Mouse (Mus musculus): Measurements from ENCODE around the gene Teddm2. TPM values are rescaled to one million over a fixed set of nuclear protein-coding genes. Genes with fewer than 3 reads are reported as not detected.

The Teddm2 gene
- total and polyA plus RNA-seq, 3 experiments: 0.08 to 0.22 TPM; not detected in 1

- Histone ChIP-seq H3K9me3 (replicated peaks; ENCODE audit: insufficient read depth, low read length) (no peaks in the 10 kb centered on the region), H3K27ac (ENCODE audit: control insufficient read depth, low read depth, low read length) (no peak overlapping the region), H3K79me2 (ENCODE audit: control insufficient read depth, insufficient read depth, low read length, poor library complexity) (no peaks in the 10 kb centered on the region), H3K36me3 (ENCODE audit: control insufficient read depth in 1 of 2, insufficient read depth in 2 of 2, low read length in 2 of 2) (no peaks in the 10 kb centered on the region), H3K4me3 (ENCODE audit: control insufficient read depth in 1 of 2, insufficient read depth in 1 of 2, low read depth in 2 of 2, low read length in 2 of 2) (no peak overlapping the region), H3K4me1 (ENCODE audit: control insufficient read depth in 1 of 2, insufficient read depth in 2 of 2, low read length in 2 of 2) (no peaks in the 10 kb centered on the region), H3K9ac (ENCODE audit: control insufficient read depth, low read depth, low read length, poor library complexity, severe bottlenecking) (no peak overlapping the region), H3K27me3 (ENCODE audit: control insufficient read depth in 1 of 2, insufficient read depth in 2 of 2, low read length in 2 of 2) (peaks cover 0 to 3% of the 10 kb centered on the region in 2 experiments; a peak in 3 of 4 replicates)
- TF ChIP-seq CHD1 (IDR thresholded peaks at IDR 0.05; ENCODE audit: low read depth, low read length) (no peak), MAX (IDR thresholded peaks at IDR 0.05; ENCODE audit: low read length) (no peak), JUND (IDR thresholded peaks at IDR 0.05; ENCODE audit: low read depth, low read length) (no peak), CTCF (IDR thresholded peaks at IDR 0.05 in 2 of 3, conservative IDR thresholded peaks at IDR 0.05 in 1 of 3; ENCODE audit: control insufficient read depth in 1 of 3, insufficient read depth in 1 of 3, low read depth in 2 of 3, low read length in 3 of 3, poor library complexity in 1 of 3, severe bottlenecking in 1 of 3) (no peak), MEF2A (IDR thresholded peaks at IDR 0.05; ENCODE audit: extremely low read depth, insufficient replicate concordance, low read depth, low read length, poor library complexity, severe bottlenecking) (no peak)
- no peak for DNase-seq (ENCODE audit: low read depth, low spot score)
Measured at GRCm38 (mm10) chr1:153814278-153814677, 85.8 kb downstream of the Teddm2 start.

GRCm38 (mm10) chr1:153807390-153807993 lies 92.5 kb downstream of the Teddm2 start:
- no peak overlapping the region for H3K27ac ChIP-seq (ENCODE audit: control insufficient read depth, low read depth, low read length)
- H3K79me2 ChIP-seq (ENCODE audit: control insufficient read depth, insufficient read depth, low read length, poor library complexity): no peaks in the 10 kb centered on the region
- peak; percentile 55 for DNase-seq (ENCODE audit: low read depth, low spot score)
- no peak overlapping the region for H3K4me3 ChIP-seq (ENCODE audit: control insufficient read depth in 1 of 2, insufficient read depth in 1 of 2, low read depth in 2 of 2, low read length in 2 of 2)
- H3K9me3 ChIP-seq (replicated peaks; ENCODE audit: insufficient read depth, low read length): no peaks in the 10 kb centered on the region
- no peak overlapping the region for H3K9ac ChIP-seq (ENCODE audit: control insufficient read depth, low read depth, low read length, poor library complexity, severe bottlenecking)
- peaks cover 0 to 4% of the 10 kb centered on the region in 2 experiments; a peak in 3 of 4 replicates for H3K27me3 ChIP-seq (ENCODE audit: control insufficient read depth in 1 of 2, insufficient read depth in 2 of 2, low read length in 2 of 2)
- TF ChIP-seq KAT2A (conservative IDR thresholded peaks at IDR 0.05; ENCODE audit: low read depth, low read length) (no peak), TCF12 (IDR thresholded peaks at IDR 0.05; ENCODE audit: low read depth, low read length) (no peak), MAX (IDR thresholded peaks at IDR 0.05; ENCODE audit: low read length) (no peak), MEF2A (IDR thresholded peaks at IDR 0.05; ENCODE audit: extremely low read depth, insufficient replicate concordance, low read depth, low read length, poor library complexity, severe bottlenecking) (no peak), UBTF (IDR thresholded peaks at IDR 0.05; ENCODE audit: borderline replicate concordance, insufficient read depth, low read depth, low read length) (no peak), BHLHE40 (IDR thresholded peaks at IDR 0.05; ENCODE audit: borderline replicate concordance, low read depth, low read length) (no peak), CTCF (IDR thresholded peaks at IDR 0.05 in 2 of 3, conservative IDR thresholded peaks at IDR 0.05 in 1 of 3; ENCODE audit: control insufficient read depth in 1 of 3, insufficient read depth in 1 of 3, low read depth in 2 of 3, low read length in 3 of 3, poor library complexity in 1 of 3, severe bottlenecking in 1 of 3) (peak; percentile 54 to 71 (median 62)), JUND (IDR thresholded peaks at IDR 0.05; ENCODE audit: low read depth, low read length) (no peak), NELFE (IDR thresholded peaks at IDR 0.05; ENCODE audit: low read depth, low read length) (no peak), SMC3 (IDR thresholded peaks at IDR 0.05; ENCODE audit: low read depth, low read length) (peak; percentile 65), USF2 (IDR thresholded peaks at IDR 0.05; ENCODE audit: borderline replicate concordance in 1 of 2, insufficient read depth in 1 of 2, low read depth in 1 of 2, low read length in 2 of 2) (no peak), RCOR1 (IDR thresholded peaks at IDR 0.05; ENCODE audit: low read depth, low read length) (no peak), GATA1 (IDR thresholded peaks at IDR 0.05; ENCODE audit: low read depth, low read length) (no peak), ZC3H11A (IDR thresholded peaks at IDR 0.05; ENCODE audit: low read depth, low read length) (no peak), ETS1 (IDR thresholded peaks at IDR 0.05; ENCODE audit: low read depth, low read length) (no peak), POLR2AphosphoS2 (IDR thresholded peaks at IDR 0.05; ENCODE audit: low read length) (no peak), HCFC1 (IDR thresholded peaks at IDR 0.05; ENCODE audit: low read depth, low read length) (no peak), NRF1 (IDR thresholded peaks at IDR 0.05; ENCODE audit: insufficient read depth, low read depth, low read length, poor library complexity, severe bottlenecking) (no peak), TAL1 (IDR thresholded peaks at IDR 0.05; ENCODE audit: low read length) (no peak), RAD21 (IDR thresholded peaks at IDR 0.05; ENCODE audit: low read depth, low read length) (peak; percentile 69), MAZ (IDR thresholded peaks at IDR 0.05; ENCODE audit: low read depth, low read length) (no peak), SIN3A (IDR thresholded peaks at IDR 0.05; ENCODE audit: low read length) (no peak), MYB (IDR thresholded peaks at IDR 0.05; ENCODE audit: low read depth, low read length) (no peak), MAFK (IDR thresholded peaks at IDR 0.05; ENCODE audit: borderline replicate concordance, low read depth, low read length) (no peak), MYC (IDR thresholded peaks at IDR 0.05; ENCODE audit: low read depth, low read length) (no peak)
- H3K4me1 ChIP-seq (ENCODE audit: control insufficient read depth in 1 of 2, insufficient read depth in 2 of 2, low read length in 2 of 2): no peaks in the 10 kb centered on the region
- H3K36me3 ChIP-seq (ENCODE audit: control insufficient read depth in 1 of 2, insufficient read depth in 2 of 2, low read length in 2 of 2): no peaks in the 10 kb centered on the region

All from MEL (cell line).